Mouse (Mus musculus) yolk sac, embryonic 10.5 days (tissue): Measurements from ENCODE around the gene Bcl11b.
A peak's percentile ranks its signal among the peaks of the same experiment; 100 is the strongest.

Experiments used
- DNase-seq: peaks from one replicate; pipeline ENCODE4 v3.0.0-alpha.2; 2017; ENCODE audit warnings: low spot score

Bcl11b gene

GRCm38 (mm10) chr12:107998746-107999145 lies 4.7 kb downstream of the Bcl11b start:
- peak; percentile 76 for DNase-seq

GRCm38 (mm10) chr12:107997901-107998300 lies 5.5 kb downstream of the Bcl11b start:
- DNase-seq = no peak

GRCm38 (mm10) chr12:107997241-107997640 lies 6.2 kb downstream of the Bcl11b start:
- no peak for DNase-seq

GRCm38 (mm10) chr12:107996773-107997172 lies 6.6 kb downstream of the Bcl11b start:
- DNase-seq = no peak

GRCm38 (mm10) chr12:107996216-107996615 lies 7.2 kb downstream of the Bcl11b start:
- no peak for DNase-seq

- DNase-seq = no peak
Measured at GRCm38 (mm10) chr12:107994421-107994820, 9.0 kb downstream of the Bcl11b start.

GRCm38 (mm10) chr12:107993029-107993428 lies 10.4 kb downstream of the Bcl11b start:
- no peak for DNase-seq

GRCm38 (mm10) chr12:107991191-107991590 lies 12.2 kb downstream of the Bcl11b start:
- no peak for DNase-seq

- DNase-seq = no peak
Measured at GRCm38 (mm10) chr12:107983211-107983610, 20.2 kb downstream of the Bcl11b start.

GRCm38 (mm10) chr12:107982306-107982705 lies 21.1 kb downstream of the Bcl11b start:
- no peak for DNase-seq

- no peak for DNase-seq
Measured at GRCm38 (mm10) chr12:107981231-107981630, 22.2 kb downstream of the Bcl11b start.

GRCm38 (mm10) chr12:107980261-107980961 lies 23.0 kb downstream of the Bcl11b start:
- peak; percentile 79 for DNase-seq

GRCm38 (mm10) chr12:107979710-107980260 lies 23.6 kb downstream of the Bcl11b start:
- DNase-seq = peak; percentile 73

GRCm38 (mm10) chr12:107978736-107979255 lies 24.6 kb downstream of the Bcl11b start:
- no peak for DNase-seq

GRCm38 (mm10) chr12:107978063-107978462 lies 25.3 kb downstream of the Bcl11b start:
- DNase-seq = no peak

GRCm38 (mm10) chr12:107977534-107977933 lies 25.9 kb downstream of the Bcl11b start:
- no peak for DNase-seq

- no peak for DNase-seq
Measured at GRCm38 (mm10) chr12:107977086-107977485, 26.3 kb downstream of the Bcl11b start.

- DNase-seq = no peak
Measured at GRCm38 (mm10) chr12:107976571-107977001, 26.8 kb downstream of the Bcl11b start.

GRCm38 (mm10) chr12:107975897-107976570 lies 27.4 kb downstream of the Bcl11b start:
- DNase-seq = no peak

GRCm38 (mm10) chr12:107975479-107975896 lies 27.9 kb downstream of the Bcl11b start:
- no peak for DNase-seq

GRCm38 (mm10) chr12:107974504-107974903 lies 28.9 kb downstream of the Bcl11b start:
- no peak for DNase-seq

GRCm38 (mm10) chr12:107973556-107974140 lies 29.8 kb downstream of the Bcl11b start:
- no peak for DNase-seq
